Comparison of ENCODE assay signal across 21 mouse cellular contexts in genomic region chr13:25106740-25107139, GRCm38 (mm10). TPM values are rescaled to one million over a fixed set of nuclear protein-coding genes. Genes with fewer than 3 reads are reported as not detected.
DNase-seq lines count a peak whose midpoint lies in the region; ATAC-seq lines count a peak whose summit lies in the region.
"Had no signal": no experiment of that assay in that cellular context is flagged by ENCODE, and none has a peak within 500 bp of the region (broad histone marks: within the 10 kb centered on the region; RNA-seq: fewer than 3 reads in every experiment).

No protein-coding gene starts in this region.

- H3K27me3 ChIP-seq in heart, embryonic 14.5 days (ENCODE audit: control insufficient read depth, insufficient read depth, low read length) = no peaks in the 10 kb centered on the region
- no peaks in the 10 kb centered on the region for H3K27me3 ChIP-seq in heart, embryonic 10.5 days (ENCODE audit: insufficient read depth, poor library complexity, severe bottlenecking)
- H3K27me3 ChIP-seq in kidney, embryonic 15.5 days = no peaks in the 10 kb centered on the region
- H3K27me3 ChIP-seq: hindbrain, embryonic 15.5 days; intestine, embryonic 15.5 days; neural tube, embryonic 13.5 days; stomach, embryonic 15.5 days had no signal

- no peak overlapping the region for H3K27ac ChIP-seq in heart, embryonic 14.5 days (replicated peaks in 1 of 2; ENCODE audit: control insufficient read depth in 1 of 2, insufficient read depth in 1 of 2, low read depth in 2 of 2, low read length in 2 of 2)
- H3K27ac ChIP-seq in heart, embryonic 10.5 days = no peak overlapping the region
- H3K27ac ChIP-seq in kidney, embryonic 15.5 days = peak overlapping the region; percentile 85
- H3K27ac ChIP-seq: forebrain, embryonic 10.5 days; hindbrain, embryonic 15.5 days; intestine, embryonic 15.5 days; limb, embryonic 10.5 days; liver, embryonic 12.5 days; neural tube, embryonic 13.5 days; stomach, embryonic 15.5 days had no signal

- no peak overlapping the region for H3K4me3 ChIP-seq in heart, embryonic 14.5 days (ENCODE audit: control insufficient read depth in 1 of 2, insufficient read depth in 1 of 2, low read depth in 1 of 2, low read length in 2 of 2)
- H3K4me3 ChIP-seq in heart, embryonic 10.5 days = no peak overlapping the region
- H3K4me3 ChIP-seq in kidney, embryonic 15.5 days (replicated peaks) = no peak overlapping the region
- H3K4me3 ChIP-seq: forebrain, embryonic 10.5 days; hindbrain, embryonic 15.5 days; intestine, embryonic 15.5 days; limb, embryonic 10.5 days; liver, embryonic 12.5 days; megakaryocyte, embryonic 14.5 days; neural tube, embryonic 13.5 days; stomach, embryonic 15.5 days had no signal

- no peak overlapping the region for H3K4me2 ChIP-seq in heart, embryonic 14.5 days (ENCODE audit: low read length)
- H3K4me2 ChIP-seq in kidney, embryonic 15.5 days = no peak overlapping the region
- H3K4me2 ChIP-seq: hindbrain, embryonic 15.5 days; intestine, embryonic 15.5 days; liver, embryonic 12.5 days; neural tube, embryonic 13.5 days; stomach, embryonic 15.5 days had no signal

- H3K4me1 ChIP-seq in heart, embryonic 14.5 days (ENCODE audit: control insufficient read depth in 2 of 2, insufficient read depth in 2 of 2, low read length in 2 of 2) = peaks cover 0 to 7% of the 10 kb centered on the region in 2 experiments; a peak in 2 of 4 replicates
- H3K4me1 ChIP-seq in heart, embryonic 10.5 days = peaks cover 11% of the 10 kb centered on the region
- H3K4me1 ChIP-seq in kidney, embryonic 15.5 days = peaks cover 28% of the 10 kb centered on the region
- H3K4me1 ChIP-seq: forebrain, embryonic 10.5 days; hindbrain, embryonic 15.5 days; intestine, embryonic 15.5 days; limb, embryonic 10.5 days; liver, embryonic 12.5 days; megakaryocyte, embryonic 14.5 days; neural tube, embryonic 13.5 days; stomach, embryonic 15.5 days had no signal

- no peak for DNase-seq in heart, embryonic 10.5 days (ENCODE audit: low spot score)
- peak; percentile 43 for DNase-seq in heart, postnatal 4 days
- DNase-seq in kidney, postnatal 4 days = peak; percentile 39 to 66
- no peak for DNase-seq in spleen, postnatal 10 days (ENCODE audit: low spot score in 2 of 2)
- no peak for DNase-seq in gastrocnemius, postnatal 10 days
- DNase-seq: B cell, adult 2 months; cerebellum, adult 2 months; gastrocnemius, postnatal 14 days; lung, adult 2 months; midbrain, embryonic 14.5 days; thymus, adult 18-20 months had no signal

- no peak overlapping the region for H3K9ac ChIP-seq in heart, embryonic 14.5 days (ENCODE audit: low read length)
- no peak overlapping the region for H3K9ac ChIP-seq in kidney, embryonic 15.5 days
- H3K9ac ChIP-seq: hindbrain, embryonic 15.5 days; intestine, embryonic 15.5 days; liver, embryonic 12.5 days; neural tube, embryonic 13.5 days; stomach, embryonic 15.5 days had no signal

- 42% methylated on average over 5 of the region's 5 CpGs for WGBS in heart, embryonic 14.5 days
- WGBS in heart, embryonic 10.5 days = 46% methylated on average over 5 of the region's 5 CpGs
- 56% methylated on average over 5 of the region's 5 CpGs for WGBS in kidney, embryonic 15.5 days

- H3K9me3 ChIP-seq in heart, embryonic 14.5 days (ENCODE audit: control insufficient read depth, low read length) = no peaks in the 10 kb centered on the region
- H3K9me3 ChIP-seq in heart, embryonic 10.5 days = no peaks in the 10 kb centered on the region
- no peaks in the 10 kb centered on the region for H3K9me3 ChIP-seq in kidney, embryonic 15.5 days (replicated peaks)
- H3K9me3 ChIP-seq: forebrain, embryonic 10.5 days; hindbrain, embryonic 15.5 days; intestine, embryonic 15.5 days; limb, embryonic 10.5 days; liver, embryonic 12.5 days; megakaryocyte, embryonic 14.5 days; neural tube, embryonic 13.5 days; stomach, embryonic 15.5 days had no signal

- ATAC-seq in heart, embryonic 14.5 days (ENCODE audit: insufficient number of reproducible peaks, insufficient read depth, low FRiP score, low read depth) = 0 out of 2 replicates have a peak, but pooled peaks have one; percentile 39
- ATAC-seq in kidney, embryonic 15.5 days (replicated peaks; ENCODE audit: low FRiP score) = peak; percentile 82
- ATAC-seq: intestine, embryonic 15.5 days; liver, embryonic 12.5 days had no signal

- H3K36me3 ChIP-seq in heart, embryonic 14.5 days (ENCODE audit: control insufficient read depth, insufficient read depth, low read length) = no peaks in the 10 kb centered on the region
- H3K36me3 ChIP-seq in heart, embryonic 10.5 days = no peaks in the 10 kb centered on the region
- H3K36me3 ChIP-seq in kidney, embryonic 15.5 days = no peaks in the 10 kb centered on the region
- H3K36me3 ChIP-seq: forebrain, embryonic 10.5 days; hindbrain, embryonic 15.5 days; intestine, embryonic 15.5 days; limb, embryonic 10.5 days; liver, embryonic 12.5 days; neural tube, embryonic 13.5 days; stomach, embryonic 15.5 days had no signal

RNA-seq across cellular contexts. Expression of gene Dcdc2a, which starts 50.9 kb away (rescaled TPM):
- polyA plus RNA-seq in heart, embryonic 14.5 days (2014; fragmentation: Nextera tagmentation; extraction: Ambion mirVana) = 0.50 and 0.77 TPM in 2 replicates
- 0.75 and 0.83 TPM in 2 replicates for polyA plus RNA-seq in heart, embryonic 10.5 days (2016; fragmentation: Nextera tagmentation; extraction: Ambion mirVana)
- total RNA-seq in heart, postnatal 4 days (2021) = under 1 TPM; 0.05 to 0.11 TPM
- 40.0 and 45.1 TPM in 2 replicates for polyA plus RNA-seq in kidney, embryonic 15.5 days (2015; fragmentation: Nextera tagmentation; extraction: Ambion mirVana)
- under 1 TPM; 0.07 to 0.14 TPM for total RNA-seq in gastrocnemius, postnatal 10 days (2021)
- total RNA-seq: gastrocnemius, postnatal 14 days had no signal

Comparison
In these comparisons a context has a peak if more than half of its experiments do, and no peak if none do; other contexts are left out.
1. DNase-seq: peak in heart, postnatal 4 days (single experiment) and kidney, postnatal 4 days (2 of 2); none in heart, embryonic 10.5 days (single experiment), spleen, postnatal 10 days (0 of 2) and gastrocnemius, postnatal 10 days (single experiment).
2. RNA of gene Dcdc2a, which starts 50.9 kb away (polyA plus RNA-seq): 40.0 to 45.1 TPM in kidney, embryonic 15.5 days; 0.50 to 0.77 TPM in heart, embryonic 14.5 days and 0.75 to 0.83 TPM in heart, embryonic 10.5 days; every median in the first group is over 10 times any median in the second.